ENCODE assay signal across 12 mouse cellular contexts in genomic region chr7:79311420-79311988, GRCm38 (mm10). TPM values are rescaled to one million over a fixed set of nuclear protein-coding genes. Genes with fewer than 3 reads are reported as not detected.
A peak's percentile ranks its signal among the peaks of the same experiment; 100 is the strongest.
DNase-seq lines count a peak whose midpoint lies in the region; ATAC-seq and TF ChIP-seq lines count a peak whose summit lies in the region.
"Had no signal": no experiment of that assay in that cellular context is flagged by ENCODE, and none has a peak within 500 bp of the region (broad histone marks: within the 10 kb centered on the region; RNA-seq: fewer than 3 reads in every experiment).

No protein-coding gene starts in this region.

- ATAC-seq in liver, embryonic 12.5 days: no peak
- ATAC-seq in embryonic facial prominence, embryonic 15.5 days (ENCODE audit: insufficient number of reproducible peaks, low FRiP score, low TSS enrichment, low read depth): no peak
- ATAC-seq in limb, embryonic 13.5 days (ENCODE audit: low FRiP score, low read depth): no peak

- no peaks in the 10 kb centered on the region for H3K9me3 ChIP-seq in liver, embryonic 12.5 days (replicated peaks)
- no peaks in the 10 kb centered on the region for H3K9me3 ChIP-seq in embryonic facial prominence, embryonic 15.5 days (replicated peaks)
- no peaks in the 10 kb centered on the region for H3K9me3 ChIP-seq in limb, embryonic 13.5 days
- H3K9me3 ChIP-seq: liver, embryonic 13.5 days had no signal

- H3K27ac ChIP-seq in liver, adult 2 months (replicated peaks; ENCODE audit: insufficient read depth, low read depth, low read length): peak overlapping the region; percentile 17; the same call in 1 of the 2 replicates
- H3K27ac ChIP-seq in liver, embryonic 12.5 days: no peak overlapping the region
- H3K27ac ChIP-seq in embryonic facial prominence, embryonic 15.5 days (replicated peaks): peak overlapping the region; percentile 93
- H3K27ac ChIP-seq in limb, embryonic 13.5 days: peak overlapping the region; percentile 58; the same call in 1 of the 2 replicates
- H3K27ac ChIP-seq: macrophage had no signal

- TF ChIP-seq POLR2A in liver, adult 2 months (IDR thresholded peaks at IDR 0.05; ENCODE audit: extremely low read depth, insufficient read depth, low read length): no peak

- no peak overlapping the region for H3K4me2 ChIP-seq in liver, embryonic 12.5 days
- H3K4me2 ChIP-seq in embryonic facial prominence, embryonic 15.5 days (replicated peaks): no peak overlapping the region
- H3K4me2 ChIP-seq in limb, embryonic 13.5 days (replicated peaks): no peak overlapping the region

- peaks cover 46% of the 10 kb centered on the region for H3K4me1 ChIP-seq in liver, adult 2 months (ENCODE audit: control insufficient read depth, insufficient read depth, low read length)
- H3K4me1 ChIP-seq in liver, embryonic 12.5 days: peaks cover 95% of the 10 kb centered on the region
- H3K4me1 ChIP-seq in embryonic facial prominence, embryonic 15.5 days: peaks cover 72% of the 10 kb centered on the region
- peaks cover 67% of the 10 kb centered on the region for H3K4me1 ChIP-seq in limb, embryonic 13.5 days

- H3K79me2 ChIP-seq in liver, adult 2 months (ENCODE audit: control insufficient read depth, insufficient read depth, low read length): peaks cover 8% of the 10 kb centered on the region; the same call in 1 of the 2 replicates

- DNase-seq in gastrocnemius, postnatal 10 days: peak; percentile 26
- DNase-seq in gastrocnemius, postnatal 36 days: no peak
- DNase-seq in liver, adult 2 months (ENCODE audit: extremely low read depth, low read depth, low spot score): peak; percentile 92
- no peak for DNase-seq in layer of hippocampus, adult 11-12 months (ENCODE audit: low spot score)
- DNase-seq in left cerebral cortex, postnatal 25 days (ENCODE audit: low spot score in 2 of 2): no peak
- DNase-seq: liver, embryonic 13.5 days; thymus, postnatal 14 days had no signal

- no peaks in the 10 kb centered on the region for H3K36me3 ChIP-seq in liver, adult 2 months (ENCODE audit: control insufficient read depth, insufficient read depth, low read length)
- 0 out of 2 replicates have a peak, but pooled peaks cover 7% of the 10 kb centered on the region for H3K36me3 ChIP-seq in liver, embryonic 12.5 days
- no peaks in the 10 kb centered on the region for H3K36me3 ChIP-seq in embryonic facial prominence, embryonic 15.5 days
- H3K36me3 ChIP-seq in limb, embryonic 13.5 days: no peaks in the 10 kb centered on the region

- intact Hi-C loops in gastrocnemius, postnatal 36 days (cut with DNase I): no loop called here
- intact Hi-C loops in left cerebral cortex, postnatal 25 days (cut with DNase I): no loop called here

- WGBS in liver, adult 2 months: 26% methylated on average over 5 of the region's 5 CpGs
- WGBS in liver, embryonic 12.5 days (ENCODE audit: insufficient replicate concordance): 84% methylated on average over 5 of the region's 5 CpGs
- WGBS in embryonic facial prominence, embryonic 15.5 days: 85% methylated on average over 5 of the region's 5 CpGs
- WGBS in limb, embryonic 13.5 days: 88% methylated on average over 5 of the region's 5 CpGs

- no peaks in the 10 kb centered on the region for H3K27me3 ChIP-seq in liver, adult 2 months (ENCODE audit: control insufficient read depth, insufficient read depth, low read length)
- H3K27me3 ChIP-seq in liver, embryonic 12.5 days (replicated peaks): no peaks in the 10 kb centered on the region
- no peaks in the 10 kb centered on the region for H3K27me3 ChIP-seq in embryonic facial prominence, embryonic 15.5 days
- H3K27me3 ChIP-seq in limb, embryonic 13.5 days: no peaks in the 10 kb centered on the region
- H3K27me3 ChIP-seq: liver, embryonic 13.5 days had no signal

- no peak overlapping the region for H3K9ac ChIP-seq in liver, adult 2 months (ENCODE audit: low read depth, low read length)
- H3K9ac ChIP-seq in liver, embryonic 12.5 days: no peak overlapping the region
- no peak overlapping the region for H3K9ac ChIP-seq in embryonic facial prominence, embryonic 15.5 days
- H3K9ac ChIP-seq in limb, embryonic 13.5 days: no peak overlapping the region

- no peak for TF ChIP-seq CTCF in liver, adult 2 months (IDR thresholded peaks at IDR 0.05; ENCODE audit: low read depth, low read length)

- no peak overlapping the region for H3K4me3 ChIP-seq in liver, adult 2 months (ENCODE audit: insufficient read depth, low read depth, low read length)
- H3K4me3 ChIP-seq in liver, embryonic 12.5 days: no peak overlapping the region
- no peak overlapping the region for H3K4me3 ChIP-seq in embryonic facial prominence, embryonic 15.5 days (replicated peaks)
- H3K4me3 ChIP-seq in limb, embryonic 13.5 days: no peak overlapping the region
- H3K4me3 ChIP-seq: liver, embryonic 13.5 days; myocyte had no signal

RNA-seq across cellular contexts. Expression of gene Abhd2, which starts 38.5 kb away (rescaled TPM):
- 10 to 100 TPM; 14.4 to 18.6 TPM for total RNA-seq in gastrocnemius, postnatal 10 days (2021)
- 1 to 10 TPM; 4.8 to 5.1 TPM for total RNA-seq in gastrocnemius, postnatal 36 days (2021)
- 51.2 and 95.1 TPM in 2 replicates for total RNA-seq in liver, adult 2 months (2014; rRNA removed)
- 46.4 and 99.1 TPM in 2 replicates for polyA plus RNA-seq in liver, adult 2 months (2012; rRNA removed)
- polyA plus RNA-seq in liver, embryonic 12.5 days (2016; fragmentation: Nextera tagmentation; extraction: Ambion mirVana): 9.6 and 10.5 TPM in 2 replicates
- 12.8 and 13.6 TPM in 2 replicates for polyA plus RNA-seq in embryonic facial prominence, embryonic 15.5 days (2015; fragmentation: Nextera tagmentation; extraction: Ambion mirVana)
- 9.0 and 10.7 TPM in 2 replicates for polyA plus RNA-seq in limb, embryonic 13.5 days (2015; fragmentation: Nextera tagmentation; extraction: Ambion mirVana)
- 100 to 1,000 TPM; 103 to 120 TPM for total RNA-seq in left cerebral cortex, postnatal 25 days (2021)

Comparison
In these comparisons a context has a peak if more than half of its experiments do, and no peak if none do; other contexts are left out.
1. DNase-seq: peak in gastrocnemius, postnatal 10 days (single experiment) and liver, adult 2 months (single experiment); none in gastrocnemius, postnatal 36 days (0 of 2), layer of hippocampus, adult 11-12 months (single experiment) and left cerebral cortex, postnatal 25 days (0 of 2).